Mouse (Mus musculus) MEL (cell line): Measurements from ENCODE around the gene Insrr. TPM values are rescaled to one million over a fixed set of nuclear protein-coding genes. Genes with fewer than 3 reads are reported as not detected.

ENCODE experiments used
- DNase-seq: peaks from one replicate; pipeline ENCODE4 v3.0.0; 2011; ENCODE audit warnings: low read depth, low spot score
- H3K27ac ChIP-seq: 2 replicates; pipeline ENCODE4 v1.5.1; 2012; ENCODE audit warnings: low read depth, mild to moderate bottlenecking, control low read depth, low read length, moderate library complexity; ENCODE audit not compliant: control insufficient read depth
- H3K27me3 ChIP-seq, 2 experiments: fragments of 150-350 bp in 1 of 2; sonication (generic) in 1 of 2; 2 replicates each; pipeline ENCODE4 v1.6.1; 2012; ENCODE audit warnings: low read length in 2 of 2, mild to moderate bottlenecking in 2 of 2, improper control_type of control experiment in 1 of 2, moderate library complexity in 1 of 2; ENCODE audit not compliant: insufficient read depth in 2 of 2, control insufficient read depth in 1 of 2
- H3K36me3 ChIP-seq, 2 experiments: 2 replicates each; pipeline ENCODE4 v1.6.1; 2012 to 2014; ENCODE audit warnings: low read length in 2 of 2, improper control_type of control experiment in 1 of 2, inconsistent platforms in 1 of 2, mild to moderate bottlenecking in 1 of 2; ENCODE audit not compliant: insufficient read depth in 2 of 2, control insufficient read depth in 1 of 2
- H3K4me1 ChIP-seq, 2 experiments: fragments of 150-350 bp in 1 of 2; sonication (generic) in 1 of 2; 2 replicates each; pipeline ENCODE4 v1.6.1; 2012; ENCODE audit warnings: low read length in 2 of 2, improper control_type of control experiment in 1 of 2, mild to moderate bottlenecking in 1 of 2; ENCODE audit not compliant: insufficient read depth in 2 of 2, control insufficient read depth in 1 of 2
- H3K4me3 ChIP-seq, 2 experiments: fragments of 150-350 bp in 1 of 2; sonication (generic) in 1 of 2; 2 replicates each; pipeline ENCODE4 v1.5.1; 2012; ENCODE audit warnings: low read depth in 2 of 2, low read length in 2 of 2, mild to moderate bottlenecking in 2 of 2, moderate library complexity in 2 of 2, control low read depth in 1 of 2, improper control_type of control experiment in 1 of 2; ENCODE audit not compliant: control insufficient read depth in 1 of 2, insufficient read depth in 1 of 2
- H3K79me2 ChIP-seq: 2 replicates; pipeline ENCODE4 v1.6.1; 2012; ENCODE audit warnings: mild to moderate bottlenecking, low read length, moderate library complexity; ENCODE audit not compliant: control insufficient read depth, poor library complexity, insufficient read depth
- H3K9ac ChIP-seq: 2 replicates; pipeline ENCODE4 v1.6.1; 2012; ENCODE audit warnings: low read depth, mild to moderate bottlenecking, control low read depth, low read length, moderate library complexity; ENCODE audit not compliant: control insufficient read depth, poor library complexity, severe bottlenecking
- H3K9me3 ChIP-seq: fragments of 150-350 bp; sonication (generic); replicated peaks from 2 replicates; pipeline ENCODE4 v1.6.1; 2012; ENCODE audit warnings: mild to moderate bottlenecking, low read length, improper control_type of control experiment, moderate library complexity; ENCODE audit not compliant: insufficient read depth
- BHLHE40 ChIP-seq: IDR thresholded peaks from 2 replicates; pipeline ENCODE4 v1.6.1; 2012; ENCODE audit warnings: low read depth, mild to moderate bottlenecking, inconsistent platforms, low read length, improper control_type of control experiment, borderline replicate concordance
- CTCF ChIP-seq, 3 experiments: IDR thresholded peaks in 2 of 3; conservative IDR thresholded peaks in 1 of 3; 2 replicates each; pipeline ENCODE4 v1.5.1; 2011 to 2012; ENCODE audit warnings: low read length in 3 of 3, low read depth in 2 of 3, mild to moderate bottlenecking in 2 of 3, improper control_type of control experiment in 1 of 3, inconsistent platforms in 1 of 3, mixed read lengths in 1 of 3, moderate library complexity in 1 of 3; ENCODE audit not compliant: control insufficient read depth in 1 of 3, insufficient read depth in 1 of 3, poor library complexity in 1 of 3, severe bottlenecking in 1 of 3
- E2F4 ChIP-seq: IDR thresholded peaks from 2 replicates; pipeline ENCODE4 v1.6.1; 2011; ENCODE audit warnings: low read depth, low read length, improper control_type of control experiment, borderline replicate concordance
- EP300 ChIP-seq, 2 experiments: IDR thresholded peaks; 2 replicates each; pipeline ENCODE4 v1.6.1; 2011; ENCODE audit warnings: improper control_type of control experiment in 2 of 2, low read length in 2 of 2, low read depth in 1 of 2, mild to moderate bottlenecking in 1 of 2
- GATA1 ChIP-seq: IDR thresholded peaks from 2 replicates; pipeline ENCODE4 v1.6.1; 2011; ENCODE audit warnings: low read depth, low read length, improper control_type of control experiment
- MAFK ChIP-seq: IDR thresholded peaks from 2 replicates; pipeline ENCODE4 v1.6.1; 2011; ENCODE audit warnings: low read depth, mild to moderate bottlenecking, low read length, improper control_type of control experiment, borderline replicate concordance
- MAX ChIP-seq: IDR thresholded peaks from 2 replicates; pipeline ENCODE4 v1.6.1; 2011; ENCODE audit warnings: low read length, improper control_type of control experiment
- MAZ ChIP-seq: IDR thresholded peaks from 2 replicates; pipeline ENCODE4 v1.6.1; 2012; ENCODE audit warnings: low read depth, mild to moderate bottlenecking, inconsistent platforms, low read length, improper control_type of control experiment
- MYB ChIP-seq: IDR thresholded peaks from 2 replicates; pipeline ENCODE4 v1.6.1; 2011; ENCODE audit warnings: mild to moderate bottlenecking, low read depth, low read length, improper control_type of control experiment
- NELFE ChIP-seq: IDR thresholded peaks from 2 replicates; pipeline ENCODE4 v1.6.1; 2011; ENCODE audit warnings: low read depth, low read length, improper control_type of control experiment
- RCOR1 ChIP-seq: IDR thresholded peaks from 2 replicates; pipeline ENCODE4 v1.6.1; 2012; ENCODE audit warnings: low read depth, mild to moderate bottlenecking, inconsistent platforms, low read length, improper control_type of control experiment
- SIN3A ChIP-seq: IDR thresholded peaks from 2 replicates; pipeline ENCODE4 v1.6.1; 2012; ENCODE audit warnings: low read length, improper control_type of control experiment, inconsistent platforms
- SMC3 ChIP-seq: IDR thresholded peaks from 2 replicates; pipeline ENCODE4 v1.6.1; 2011; ENCODE audit warnings: low read depth, low read length, improper control_type of control experiment
- ZMIZ1 ChIP-seq: IDR thresholded peaks from 2 replicates; pipeline ENCODE4 v1.6.1; 2012; ENCODE audit warnings: low read depth, mild to moderate bottlenecking, inconsistent platforms, low read length, improper control_type of control experiment, moderate library complexity
- ZNF384 ChIP-seq: IDR thresholded peaks from 2 replicates; pipeline ENCODE4 v1.6.1; 2012; ENCODE audit warnings: low read depth, mild to moderate bottlenecking, inconsistent platforms, low read length, improper control_type of control experiment
- polyA plus RNA-seq, 2 experiments: library from polyadenylated mRNA; stranded (reverse) in 1 of 2; unstranded in 1 of 2; fragments of >175 nt in 1 of 2; fragments of >200 nt in 1 of 2; gene quantifications; 2 replicates each; pipeline versions ENCODE4 v1.2.1 to v1.2.4; 2012; ENCODE audit warnings: low replicate concordance in 2 of 2, low read depth in 1 of 2; ENCODE audit not compliant: insufficient read length in 2 of 2, insufficient read depth in 1 of 2, missing spikeins in 1 of 2
- total RNA-seq: library from RNA; depleted of rRNA; stranded (reverse); fragments of 300-350 nt; gene quantifications from 2 replicates; pipeline ENCODE4 v1.2.3, GENCODE M21; 2012

Gene Insrr
- total and polyA plus RNA-seq, 3 experiments = 0.77 to 3.7 TPM; not detected in 1

DNA sequence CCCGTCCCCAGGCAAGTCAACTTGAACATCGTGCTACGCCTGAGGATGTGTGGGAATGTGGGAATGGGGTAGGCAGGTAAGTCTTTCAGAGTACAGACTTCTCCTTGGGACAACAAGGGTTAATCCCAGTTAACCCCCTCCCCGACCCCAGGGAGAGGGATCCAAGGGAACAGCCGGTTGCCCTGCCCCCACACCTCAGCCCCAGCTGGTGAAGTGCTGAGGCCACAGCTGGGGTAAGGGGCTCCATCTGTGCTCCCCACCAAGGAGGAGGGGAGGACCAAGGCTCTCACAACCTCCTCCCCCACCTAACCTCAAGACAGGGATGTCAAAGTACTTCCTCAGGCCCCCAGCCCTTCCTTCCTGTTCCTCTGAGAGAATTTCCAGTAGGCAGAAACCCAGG lies 7.0 kb upstream of the Insrr start:
- TF ChIP-seq ZNF384 = no peak
- no peak for TF ChIP-seq MYB
- no peak for TF ChIP-seq CTCF (IDR thresholded peaks at IDR 0.05 in 2 of 3, conservative IDR thresholded peaks at IDR 0.05 in 1 of 3; ENCODE audit: control insufficient read depth in 1 of 3, insufficient read depth in 1 of 3, low read depth in 2 of 3, low read length in 3 of 3, poor library complexity in 1 of 3, severe bottlenecking in 1 of 3)
- TF ChIP-seq NELFE = no peak
- no peak for TF ChIP-seq EP300 (IDR thresholded peaks at IDR 0.05; ENCODE audit: low read depth in 1 of 2, low read length in 2 of 2)
- no peak for TF ChIP-seq ZMIZ1
- no peak for TF ChIP-seq SMC3
- no peak for TF ChIP-seq SIN3A
- TF ChIP-seq MAZ = no peak
- TF ChIP-seq GATA1 = no peak
- no peak for TF ChIP-seq MAX
- TF ChIP-seq E2F4 = no peak
- TF ChIP-seq RCOR1 = no peak
- no peak for TF ChIP-seq MAFK
- Histone ChIP-seq H3K27me3 (peaks cover 0 to 1% of the 10 kb centered on the region in 2 experiments; a peak in 3 of 4 replicates), H3K36me3 (peaks cover 0 to 4% of the 10 kb centered on the region in 2 experiments; a peak in 2 of 4 replicates), H3K79me2 (no peaks in the 10 kb centered on the region), H3K9ac (no peak overlapping the region), H3K27ac (no peak overlapping the region), H3K4me3 (no peak overlapping the region), H3K9me3 (no peaks in the 10 kb centered on the region), H3K4me1 (peaks cover 0 to 17% of the 10 kb centered on the region in 2 experiments; a peak in 2 of 4 replicates)
- no peak for DNase-seq

DNA sequence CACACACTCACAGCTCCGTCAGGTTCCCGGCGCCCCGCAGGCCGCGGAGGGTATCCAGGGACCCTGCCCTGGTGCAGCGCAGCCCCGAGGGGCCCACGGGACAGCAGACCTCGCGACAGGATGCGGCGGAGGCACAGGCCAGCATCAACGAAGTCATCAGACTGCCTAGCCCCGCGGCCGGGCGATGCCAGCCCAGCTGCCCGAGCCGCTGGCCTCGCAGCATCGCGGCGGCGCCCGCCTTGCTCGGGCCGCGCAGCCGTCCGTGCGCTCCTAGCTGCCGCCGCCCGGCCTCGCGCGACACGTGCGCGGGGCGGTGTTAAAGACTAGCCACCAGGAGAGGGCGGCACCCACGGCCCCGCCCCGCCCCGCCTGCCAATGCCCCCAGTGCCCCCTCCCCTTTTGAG lies 1.8 kb upstream of the Insrr start, which contains the start of gene Ntrk1:
Ntrk1 (minus strand) TSS at position 241 of the 404 bp plus-strand sequence.
- no peaks in the 10 kb centered on the region for H3K79me2 ChIP-seq
- H3K36me3 ChIP-seq = peaks cover 0 to 2% of the 10 kb centered on the region in 2 experiments; a peak in 1 of 4 replicates
- no peak for TF ChIP-seq GATA1
- TF ChIP-seq BHLHE40 = no peak
- TF ChIP-seq ZMIZ1 = no peak
- H3K4me1 ChIP-seq = peaks cover 0 to 11% of the 10 kb centered on the region in 2 experiments; a peak in 2 of 4 replicates
- H3K27ac ChIP-seq = no peak within 1 kb of the TSS
- no peaks in the 10 kb centered on the region for H3K9me3 ChIP-seq
- peaks cover 0 to 3% of the 10 kb centered on the region in 2 experiments; a peak in 3 of 4 replicates for H3K27me3 ChIP-seq
- no peak for DNase-seq
- H3K9ac ChIP-seq = no peak within 1 kb of the TSS
- H3K4me3 ChIP-seq = no peak within 1 kb of the TSS
